Mouse (Mus musculus): ENCODE measurements at regions not wholly inside any gene's neighbourhood (a gene's known extent, or its start where the extent isn't known, plus 50 kb on each side); places are given as distances from the start of the nearest gene placed in this dataset.

GRCm38 (mm10) chr8:35904711-35905450 is 139.3 kb downstream of the Gm19410 start:
- Histone ChIP-seq H3K4me1 (replicated peaks; ENCODE audit: control insufficient read depth, insufficient read depth, low read length) (no peaks in the 10 kb centered on the region), H3K36me3 (ENCODE audit: control insufficient read depth, insufficient read depth, low read length) (no peaks in the 10 kb centered on the region), H3K27me3 (replicated peaks; ENCODE audit: control insufficient read depth, insufficient read depth, low read length) (no peaks in the 10 kb centered on the region), H3K4me3 (ENCODE audit: low read depth, low read length) (no peak overlapping the region), H3K27ac (ENCODE audit: low read depth, low read length) (no peak overlapping the region), H3K9me3 (ENCODE audit: control insufficient read depth, low read length) (no peaks in the 10 kb centered on the region), H3K9ac (ENCODE audit: low read depth, low read length) (no peak overlapping the region), H3K4me2 (no peak overlapping the region)
- WGBS, result 68% methylated on average over 7 of the region's 7 CpGs
- no peak for DNase-seq (ENCODE audit: low spot score)
- ATAC-seq (replicated peaks; ENCODE audit: low FRiP score), result no peak

GRCm38 (mm10) chr8:35907998-35908397 is 142.4 kb downstream of the Gm19410 start:
- no peak overlapping the region for H3K4me2 ChIP-seq
- WGBS, result 76% methylated on average over 2 of the region's 2 CpGs
- H3K36me3 ChIP-seq (ENCODE audit: control insufficient read depth, insufficient read depth, low read length), result no peaks in the 10 kb centered on the region

GRCm38 (mm10) chr8:35912264-35912663 is 146.7 kb downstream of the Gm19410 start:
- WGBS, result 69% methylated on average over 9 of the region's 9 CpGs
- no peaks in the 10 kb centered on the region for H3K9me3 ChIP-seq (ENCODE audit: control insufficient read depth, low read length)
- no peaks in the 10 kb centered on the region for H3K36me3 ChIP-seq (ENCODE audit: control insufficient read depth, insufficient read depth, low read length)
- H3K4me2 ChIP-seq, result no peak overlapping the region
- H3K4me1 ChIP-seq (replicated peaks; ENCODE audit: control insufficient read depth, insufficient read depth, low read length), result no peaks in the 10 kb centered on the region; the same call in 1 of the 2 replicates
- H3K9ac ChIP-seq (ENCODE audit: low read depth, low read length), result no peak overlapping the region
- no peak overlapping the region for H3K27ac ChIP-seq (ENCODE audit: low read depth, low read length)
- ATAC-seq (replicated peaks; ENCODE audit: low FRiP score) (no peak), DNase-seq (ENCODE audit: low spot score) (no peak)
- no peak overlapping the region for H3K4me3 ChIP-seq (ENCODE audit: low read depth, low read length)
- H3K27me3 ChIP-seq (replicated peaks; ENCODE audit: control insufficient read depth, insufficient read depth, low read length), result no peaks in the 10 kb centered on the region

More at GRCm38 (mm10) chr8:35907998-35908397, 142.4 kb downstream of the Gm19410 start:
- no peak overlapping the region for H3K9ac ChIP-seq (ENCODE audit: low read depth, low read length)
- no peaks in the 10 kb centered on the region for H3K27me3 ChIP-seq (replicated peaks; ENCODE audit: control insufficient read depth, insufficient read depth, low read length)
- H3K4me3 ChIP-seq (ENCODE audit: low read depth, low read length), result no peak overlapping the region
- DNase-seq (ENCODE audit: low spot score) (no peak), ATAC-seq (replicated peaks; ENCODE audit: low FRiP score) (no peak)
- no peaks in the 10 kb centered on the region for H3K9me3 ChIP-seq (ENCODE audit: control insufficient read depth, low read length)
- no peaks in the 10 kb centered on the region for H3K4me1 ChIP-seq (replicated peaks; ENCODE audit: control insufficient read depth, insufficient read depth, low read length)
- H3K27ac ChIP-seq (ENCODE audit: low read depth, low read length), result no peak overlapping the region

GRCm38 (mm10) chr8:35915878-35916518 is 150.4 kb downstream of the Gm19410 start:
- H3K4me3 ChIP-seq (ENCODE audit: low read depth, low read length), result no peak overlapping the region
- no peak overlapping the region for H3K4me2 ChIP-seq
- WGBS, result 50% methylated on average over 10 of the region's 10 CpGs
- H3K9me3 ChIP-seq (ENCODE audit: control insufficient read depth, low read length), result no peaks in the 10 kb centered on the region
- H3K27ac ChIP-seq (ENCODE audit: low read depth, low read length), result no peak overlapping the region
- no peaks in the 10 kb centered on the region for H3K36me3 ChIP-seq (ENCODE audit: control insufficient read depth, insufficient read depth, low read length)
- H3K27me3 ChIP-seq (replicated peaks; ENCODE audit: control insufficient read depth, insufficient read depth, low read length), result no peaks in the 10 kb centered on the region
- ATAC-seq (replicated peaks; ENCODE audit: low FRiP score) (no peak), DNase-seq (ENCODE audit: low spot score) (no peak)
- H3K4me1 ChIP-seq (replicated peaks; ENCODE audit: control insufficient read depth, insufficient read depth, low read length), result no peaks in the 10 kb centered on the region; the same call in 1 of the 2 replicates
- no peak overlapping the region for H3K9ac ChIP-seq (ENCODE audit: low read depth, low read length)

GRCm38 (mm10) chr8:35917573-35917972 is 152.0 kb downstream of the Gm19410 start:
- H3K4me1 ChIP-seq (replicated peaks; ENCODE audit: control insufficient read depth, insufficient read depth, low read length), result no peaks in the 10 kb centered on the region; the same call in 1 of the 2 replicates
- DNase-seq (ENCODE audit: low spot score) (no peak), ATAC-seq (replicated peaks; ENCODE audit: low FRiP score) (no peak)
- WGBS, result 65% methylated on average over 3 of the region's 3 CpGs
- no peaks in the 10 kb centered on the region for H3K36me3 ChIP-seq (ENCODE audit: control insufficient read depth, insufficient read depth, low read length)
- H3K4me2 ChIP-seq, result no peak overlapping the region
- no peaks in the 10 kb centered on the region for H3K27me3 ChIP-seq (replicated peaks; ENCODE audit: control insufficient read depth, insufficient read depth, low read length)
- H3K9me3 ChIP-seq (ENCODE audit: control insufficient read depth, low read length), result no peaks in the 10 kb centered on the region
- no peak overlapping the region for H3K9ac ChIP-seq (ENCODE audit: low read depth, low read length)
- H3K4me3 ChIP-seq (ENCODE audit: low read depth, low read length), result no peak overlapping the region
- no peak overlapping the region for H3K27ac ChIP-seq (ENCODE audit: low read depth, low read length)

- ATAC-seq (replicated peaks; ENCODE audit: low FRiP score), result no peak
These were observed 153.9 kb downstream of the Gm19410 start for GRCm38 (mm10) chr8:35919451-35919850.

GRCm38 (mm10) chr8:35919859-35920675 is 154.5 kb downstream of the Gm19410 start:
- no peaks in the 10 kb centered on the region for H3K36me3 ChIP-seq (ENCODE audit: control insufficient read depth, insufficient read depth, low read length)
- H3K27me3 ChIP-seq (replicated peaks; ENCODE audit: control insufficient read depth, insufficient read depth, low read length), result no peaks in the 10 kb centered on the region
- no peak overlapping the region for H3K9ac ChIP-seq (ENCODE audit: low read depth, low read length)
- H3K4me3 ChIP-seq (ENCODE audit: low read depth, low read length), result no peak overlapping the region
- no peaks in the 10 kb centered on the region for H3K9me3 ChIP-seq (ENCODE audit: control insufficient read depth, low read length)
- DNase-seq (ENCODE audit: low spot score) (no peak), ATAC-seq (replicated peaks; ENCODE audit: low FRiP score) (peak; percentile 39; the same call in 1 of the 2 replicates)
- no peak overlapping the region for H3K4me2 ChIP-seq
- 41% methylated on average over 8 of the region's 8 CpGs for WGBS
- H3K4me1 ChIP-seq (replicated peaks; ENCODE audit: control insufficient read depth, insufficient read depth, low read length), result no peaks in the 10 kb centered on the region; the same call in 1 of the 2 replicates
- H3K27ac ChIP-seq (ENCODE audit: low read depth, low read length), result no peak overlapping the region

More at GRCm38 (mm10) chr8:35919451-35919850, 153.9 kb downstream of the Gm19410 start:
- H3K9me3 ChIP-seq (ENCODE audit: control insufficient read depth, low read length), result no peaks in the 10 kb centered on the region
- no peaks in the 10 kb centered on the region for H3K36me3 ChIP-seq (ENCODE audit: control insufficient read depth, insufficient read depth, low read length)
- no peak overlapping the region for H3K4me3 ChIP-seq (ENCODE audit: low read depth, low read length)
- H3K4me2 ChIP-seq, result no peak overlapping the region
- DNase-seq (ENCODE audit: low spot score), result no peak
- 41% methylated on average over 6 of the region's 6 CpGs for WGBS
- no peak overlapping the region for H3K9ac ChIP-seq (ENCODE audit: low read depth, low read length)
- H3K27me3 ChIP-seq (replicated peaks; ENCODE audit: control insufficient read depth, insufficient read depth, low read length), result no peaks in the 10 kb centered on the region
- H3K27ac ChIP-seq (ENCODE audit: low read depth, low read length), result no peak overlapping the region
- no peaks in the 10 kb centered on the region; the same call in 1 of the 2 replicates for H3K4me1 ChIP-seq (replicated peaks; ENCODE audit: control insufficient read depth, insufficient read depth, low read length)

- no peaks in the 10 kb centered on the region for H3K36me3 ChIP-seq (ENCODE audit: control insufficient read depth, insufficient read depth, low read length)
- no peaks in the 10 kb centered on the region for H3K27me3 ChIP-seq (replicated peaks; ENCODE audit: control insufficient read depth, insufficient read depth, low read length)
- H3K4me3 ChIP-seq (ENCODE audit: low read depth, low read length), result no peak overlapping the region
- H3K9me3 ChIP-seq (ENCODE audit: control insufficient read depth, low read length), result no peaks in the 10 kb centered on the region
- no peaks in the 10 kb centered on the region for H3K4me1 ChIP-seq (replicated peaks; ENCODE audit: control insufficient read depth, insufficient read depth, low read length)
- no peak overlapping the region for H3K4me2 ChIP-seq
- H3K27ac ChIP-seq (ENCODE audit: low read depth, low read length), result no peak overlapping the region
- no peak overlapping the region for H3K9ac ChIP-seq (ENCODE audit: low read depth, low read length)
- WGBS, result 76% methylated on average over 1 of the region's 1 CpGs
- DNase-seq (ENCODE audit: low spot score) (no peak), ATAC-seq (replicated peaks; ENCODE audit: low FRiP score) (no peak)
These were observed 158.4 kb downstream of the Gm19410 start for GRCm38 (mm10) chr8:35924026-35924425.
